Mouse (Mus musculus): ENCODE results near the gene Mettl2. TPM values are rescaled to one million over a fixed set of nuclear protein-coding genes. Genes with fewer than 3 reads are reported as not detected.
A peak's percentile ranks its signal among the peaks of the same experiment; 100 is the strongest.

The Mettl2 gene
- polyA plus RNA-seq, 1 experiment from 2014 or later, result 22.3 TPM

DNA sequence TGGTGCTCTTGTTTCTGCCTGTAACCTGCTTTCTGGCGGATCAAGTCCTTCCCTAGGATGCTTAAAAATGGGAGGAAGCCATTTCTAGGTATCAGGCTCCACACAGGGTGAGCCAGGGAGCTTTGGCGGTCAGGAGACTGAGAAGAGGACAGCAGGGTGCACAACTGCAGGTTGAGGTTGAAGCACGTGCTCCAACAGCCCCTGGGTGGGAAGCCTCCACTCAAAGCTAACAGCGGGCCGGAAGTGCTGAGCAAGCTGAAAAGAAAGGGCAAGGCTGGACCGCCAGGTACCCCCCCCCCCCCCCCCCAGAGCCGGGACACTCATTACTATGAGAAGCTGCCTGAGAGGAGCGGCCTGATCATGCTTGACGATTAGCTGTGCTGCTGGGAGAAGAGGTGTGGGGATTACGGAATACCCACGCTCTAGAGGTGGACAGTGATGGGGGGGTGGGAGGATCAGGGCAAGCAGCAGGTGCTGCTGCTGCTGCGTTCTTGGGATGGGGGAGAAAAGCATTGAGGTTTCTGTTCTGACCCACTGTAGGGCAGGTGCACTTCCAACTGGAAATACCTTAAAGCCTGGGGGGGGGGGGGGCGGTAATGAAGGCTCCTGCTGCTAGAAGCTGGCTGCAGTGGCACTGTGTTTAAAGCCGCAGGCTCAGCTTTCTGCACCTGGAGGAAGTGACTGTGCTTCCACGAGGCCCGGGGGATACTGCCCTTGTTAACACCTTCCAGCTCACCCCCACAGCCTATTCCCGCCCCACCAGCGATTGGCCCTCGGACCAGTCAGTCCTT, 25.2 kb downstream of the Mettl2 start:
- ATAC-seq (replicated peaks; ENCODE audit: low FRiP score, low read depth) (peak; percentile 61), DNase-seq (ENCODE audit: low spot score) (no peak)
- Histone ChIP-seq H3K4me2 (ENCODE audit: low read length) (peak overlapping the region; percentile 25; the same call in 1 of the 2 replicates), H3K4me1 (replicated peaks; ENCODE audit: insufficient read depth, low read length) (peaks cover 5% of the 10 kb centered on the region; the same call in 1 of the 2 replicates), H3K27me3 (ENCODE audit: insufficient read depth, low read length) (no peaks in the 10 kb centered on the region), H3K36me3 (ENCODE audit: insufficient read depth, low read length) (no peaks in the 10 kb centered on the region), H3K4me3 (replicated peaks; ENCODE audit: low read depth, low read length) (no peak overlapping the region), H3K9ac (ENCODE audit: low read depth, low read length) (no peak overlapping the region), H3K27ac (no peak overlapping the region), H3K9me3 (replicated peaks; ENCODE audit: low read length) (no peaks in the 10 kb centered on the region)
- WGBS, result 12% methylated on average over 19 of the region's 19 CpGs
- TF ChIP-seq CTCF (IDR thresholded peaks at IDR 0.05; ENCODE audit: low read depth), result no peak

- Histone ChIP-seq H3K9me3 (replicated peaks; ENCODE audit: low read length) (no peaks in the 10 kb centered on the region), H3K4me3 (replicated peaks; ENCODE audit: low read depth, low read length) (no peak overlapping the region), H3K27ac (no peak overlapping the region), H3K4me2 (ENCODE audit: low read length) (no peak overlapping the region), H3K9ac (ENCODE audit: low read depth, low read length) (no peak overlapping the region), H3K36me3 (ENCODE audit: insufficient read depth, low read length) (no peaks in the 10 kb centered on the region), H3K4me1 (replicated peaks; ENCODE audit: insufficient read depth, low read length) (peaks cover 5% of the 10 kb centered on the region; the same call in 1 of the 2 replicates), H3K27me3 (ENCODE audit: insufficient read depth, low read length) (no peaks in the 10 kb centered on the region)
- DNase-seq (ENCODE audit: low spot score) (no peak), ATAC-seq (replicated peaks; ENCODE audit: low FRiP score, low read depth) (no peak)
- TF ChIP-seq CTCF (IDR thresholded peaks at IDR 0.05; ENCODE audit: low read depth), result no peak
- no CpG with 5 or more reads among the region's 4 CpGs for WGBS
Measured at GRCm38 (mm10) chr11:105152017-105152300, 25.7 kb downstream of the Mettl2 start.

DNA sequence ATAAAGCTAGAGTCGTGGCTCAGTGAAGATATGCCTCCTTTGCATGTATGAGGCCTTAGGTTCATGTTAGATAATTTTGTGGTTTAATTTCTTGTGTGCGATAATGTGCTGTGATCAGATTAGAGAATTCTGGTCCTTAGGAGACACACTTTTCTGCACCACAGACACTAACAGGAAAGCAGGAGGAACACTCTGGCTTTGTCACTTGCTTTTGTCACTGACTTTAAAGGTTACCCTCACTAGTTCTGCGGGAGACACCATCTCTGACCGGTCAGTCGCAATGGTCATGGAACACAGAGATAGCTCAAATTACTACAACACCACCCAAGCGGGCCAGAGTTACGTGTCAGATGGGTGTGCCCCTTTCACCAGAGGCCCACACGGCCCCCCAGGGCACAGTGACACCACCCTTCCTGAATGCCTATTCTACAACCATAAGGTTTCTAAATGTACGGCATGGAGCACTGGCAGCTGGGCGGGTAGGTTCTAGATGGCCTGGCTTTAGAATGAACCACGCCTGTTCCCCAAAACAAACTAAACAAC, 26.2 kb downstream of the Mettl2 start:
- Histone ChIP-seq H3K27me3 (ENCODE audit: insufficient read depth, low read length) (no peaks in the 10 kb centered on the region), H3K9me3 (replicated peaks; ENCODE audit: low read length) (no peaks in the 10 kb centered on the region), H3K27ac (no peak overlapping the region), H3K4me3 (replicated peaks; ENCODE audit: low read depth, low read length) (no peak overlapping the region), H3K9ac (ENCODE audit: low read depth, low read length) (no peak overlapping the region), H3K36me3 (ENCODE audit: insufficient read depth, low read length) (no peaks in the 10 kb centered on the region), H3K4me1 (replicated peaks; ENCODE audit: insufficient read depth, low read length) (peaks cover 5% of the 10 kb centered on the region; the same call in 1 of the 2 replicates), H3K4me2 (ENCODE audit: low read length) (no peak overlapping the region)
- ATAC-seq (replicated peaks; ENCODE audit: low FRiP score, low read depth) (no peak), DNase-seq (ENCODE audit: low spot score) (no peak)
- WGBS, result 63% methylated on average over 11 of the region's 11 CpGs
- no peak for TF ChIP-seq CTCF (IDR thresholded peaks at IDR 0.05; ENCODE audit: low read depth)

- peak overlapping the region; percentile 22; the same call in 1 of the 2 replicates for H3K27ac ChIP-seq
- H3K9ac ChIP-seq (ENCODE audit: low read depth, low read length), result no peak overlapping the region
- TF ChIP-seq CTCF (IDR thresholded peaks at IDR 0.05; ENCODE audit: low read depth), result no peak
- H3K9me3 ChIP-seq (replicated peaks; ENCODE audit: low read length), result no peaks in the 10 kb centered on the region
- no peaks in the 10 kb centered on the region for H3K36me3 ChIP-seq (ENCODE audit: insufficient read depth, low read length)
- peaks cover 5% of the 10 kb centered on the region; the same call in 1 of the 2 replicates for H3K4me1 ChIP-seq (replicated peaks; ENCODE audit: insufficient read depth, low read length)
- no peaks in the 10 kb centered on the region for H3K27me3 ChIP-seq (ENCODE audit: insufficient read depth, low read length)
- peak; percentile 35 for DNase-seq (ENCODE audit: low spot score)
- H3K4me3 ChIP-seq (replicated peaks; ENCODE audit: low read depth, low read length), result no peak overlapping the region
- 20% methylated on average over 12 of the region's 12 CpGs for WGBS
- H3K4me2 ChIP-seq (ENCODE audit: low read length), result no peak overlapping the region
- peak; percentile 89 for ATAC-seq (replicated peaks; ENCODE audit: low FRiP score, low read depth)
Measured at GRCm38 (mm10) chr11:105153068-105153833, 27.0 kb downstream of the Mettl2 start.

- H3K4me3 ChIP-seq (replicated peaks; ENCODE audit: low read depth, low read length), result no peak overlapping the region
- H3K4me2 ChIP-seq (ENCODE audit: low read length), result no peak overlapping the region
- peaks cover 5% of the 10 kb centered on the region; the same call in 1 of the 2 replicates for H3K4me1 ChIP-seq (replicated peaks; ENCODE audit: insufficient read depth, low read length)
- no peak overlapping the region for H3K9ac ChIP-seq (ENCODE audit: low read depth, low read length)
- no peaks in the 10 kb centered on the region for H3K9me3 ChIP-seq (replicated peaks; ENCODE audit: low read length)
- H3K36me3 ChIP-seq (ENCODE audit: insufficient read depth, low read length), result no peaks in the 10 kb centered on the region
- no peaks in the 10 kb centered on the region for H3K27me3 ChIP-seq (ENCODE audit: insufficient read depth, low read length)
- 30% methylated on average over 4 of the region's 4 CpGs for WGBS
- ATAC-seq (replicated peaks; ENCODE audit: low FRiP score, low read depth) (peak; percentile 51; the same call in 1 of the 2 replicates), DNase-seq (ENCODE audit: low spot score) (peak; percentile 35)
- 0 out of 2 replicates have a peak overlapping the region, but pooled peaks have one; percentile 44 for H3K27ac ChIP-seq
- no peak for TF ChIP-seq CTCF (IDR thresholded peaks at IDR 0.05; ENCODE audit: low read depth)
Measured at GRCm38 (mm10) chr11:105155915-105156314, 29.7 kb downstream of the Mettl2 start.

- Histone ChIP-seq H3K4me3 (replicated peaks; ENCODE audit: low read depth, low read length) (no peak overlapping the region), H3K36me3 (ENCODE audit: insufficient read depth, low read length) (no peaks in the 10 kb centered on the region), H3K4me2 (ENCODE audit: low read length) (no peak overlapping the region), H3K9me3 (replicated peaks; ENCODE audit: low read length) (no peaks in the 10 kb centered on the region), H3K4me1 (replicated peaks; ENCODE audit: insufficient read depth, low read length) (peaks cover 5% of the 10 kb centered on the region; the same call in 1 of the 2 replicates), H3K27ac (peak overlapping the region; percentile 44; the same call in 1 of the 2 replicates), H3K9ac (ENCODE audit: low read depth, low read length) (no peak overlapping the region), H3K27me3 (ENCODE audit: insufficient read depth, low read length) (no peaks in the 10 kb centered on the region)
- TF ChIP-seq CTCF (IDR thresholded peaks at IDR 0.05; ENCODE audit: low read depth), result no peak
- no peak for ATAC-seq (replicated peaks; ENCODE audit: low FRiP score, low read depth)
- no peak for DNase-seq (ENCODE audit: low spot score)
- WGBS, result 84% methylated on average over 19 of the region's 19 CpGs
Measured at GRCm38 (mm10) chr11:105156748-105157267, 30.6 kb downstream of the Mettl2 start.
